Mouse (Mus musculus) CD4-positive, CD25-positive, alpha-beta regulatory T cell, adult 9 weeks (primary cell): ENCODE data around the gene Osgep. TPM values are rescaled to one million over a fixed set of nuclear protein-coding genes. Genes with fewer than 3 reads are reported as not detected.

Experiments
- polyA plus RNA-seq: library from polyadenylated mRNA; unstranded; fragments of 100-300 nt; shearing (Covaris generic); gene quantifications from one replicate; pipeline ENCODE4 v1.2.1, GENCODE M21; 2017

Osgep gene
- 70.8 TPM for polyA plus RNA-seq

GRCm38 (mm10) chr14:50924281-50925064 is at the start of gene Osgep, which contains the start of gene Apex1:
TSS of gene Osgep (minus strand) at chr14:50924893.
TSS of gene Apex1 (plus strand) at chr14:50924968.

GRCm38 (mm10) chr14:50955942-50956508 is 31.3 kb upstream of the Osgep start, which contains the start of gene Pnp2:
TSS of gene Pnp2 (plus strand) at chr14:50955992.

DNA sequence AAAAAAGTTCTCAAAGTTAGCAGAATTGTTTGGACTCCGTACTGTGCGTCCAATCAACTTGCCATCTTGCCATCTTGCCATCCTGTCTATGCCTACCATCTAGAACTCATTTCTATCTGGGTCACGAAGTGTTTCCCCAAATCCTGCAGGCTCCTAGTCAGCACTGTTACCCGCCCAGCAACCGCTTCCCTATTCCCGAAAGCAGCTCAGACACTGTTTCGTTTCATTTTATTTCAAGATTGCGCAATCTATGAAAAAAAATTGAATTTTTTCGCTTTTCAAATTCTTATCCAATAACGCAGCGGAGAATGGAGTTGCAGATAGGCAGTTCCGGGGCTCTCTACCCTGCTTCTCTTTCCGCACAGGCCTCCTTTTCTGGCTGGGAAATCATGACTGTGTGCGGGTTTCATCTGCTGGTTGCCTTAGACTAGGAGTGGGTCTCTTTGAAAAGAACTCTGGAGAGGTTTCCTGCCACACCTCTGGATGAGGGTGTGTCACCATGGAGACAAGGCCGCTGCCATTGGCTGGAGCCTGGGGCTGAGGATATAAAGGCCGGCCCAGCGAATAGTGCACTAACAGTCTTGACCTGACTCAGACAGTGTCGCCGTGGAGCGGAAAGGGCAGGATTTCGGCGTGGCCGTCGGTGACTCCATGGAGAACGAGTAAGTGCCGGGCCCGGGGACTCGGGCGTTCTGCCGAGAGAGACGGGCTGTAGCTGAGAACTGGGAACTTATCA is 19.4 kb upstream of the Osgep start, which contains the start of gene Gm49342:
Gene Gm49342, plus strand, starts transcription at position 586 of the 736 bp plus-strand sequence.

DNA sequence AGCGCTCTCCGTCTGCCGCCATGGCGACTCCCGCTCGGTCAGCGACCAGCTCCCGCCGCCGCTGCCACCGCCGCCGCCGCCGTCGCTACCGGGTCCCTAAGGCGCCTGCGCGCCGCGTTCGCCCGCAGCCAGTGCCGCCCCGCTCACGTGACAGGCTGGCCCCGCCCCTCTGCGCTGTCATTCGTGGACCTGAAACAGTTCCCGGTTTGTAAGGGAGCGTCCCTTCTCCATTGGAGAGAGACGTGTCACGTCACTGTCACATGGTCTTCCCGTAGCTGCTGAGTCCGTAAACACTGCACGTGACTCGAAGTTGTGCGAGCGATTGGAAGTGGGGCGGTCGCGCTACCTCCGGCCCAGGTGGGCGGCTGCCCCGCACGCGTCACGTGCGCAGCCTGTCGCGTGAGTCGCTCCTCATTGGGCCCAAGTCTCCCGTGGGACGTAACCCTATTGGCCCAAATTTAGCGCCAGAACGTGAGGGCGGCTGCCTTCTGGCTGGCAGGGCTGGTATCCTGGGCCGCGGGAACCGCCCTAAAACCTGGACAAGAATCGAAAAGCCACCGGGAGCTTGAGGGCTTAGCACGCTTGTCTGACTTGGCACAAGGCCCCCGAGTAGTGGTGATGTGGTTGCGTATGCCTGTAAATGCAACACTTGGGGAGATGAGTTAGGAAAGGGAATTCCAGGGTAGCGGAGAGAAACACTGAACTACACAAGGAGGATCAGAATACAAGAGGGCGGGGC is 6.2 kb upstream of the Osgep start, which contains the start of the genes Pip4p1 and Pnp:
Gene Pip4p1, minus strand, starts transcription at position 103 of the 739 bp plus-strand sequence.
Gene Pnp, plus strand, starts transcription at position 329 of the 739 bp plus-strand sequence.

GRCm38 (mm10) chr14:50897374-50897765 is 27.3 kb downstream of the Osgep start, which contains the start of gene Klhl33:
TSS of gene Klhl33 (minus strand) at chr14:50897507.

DNA sequence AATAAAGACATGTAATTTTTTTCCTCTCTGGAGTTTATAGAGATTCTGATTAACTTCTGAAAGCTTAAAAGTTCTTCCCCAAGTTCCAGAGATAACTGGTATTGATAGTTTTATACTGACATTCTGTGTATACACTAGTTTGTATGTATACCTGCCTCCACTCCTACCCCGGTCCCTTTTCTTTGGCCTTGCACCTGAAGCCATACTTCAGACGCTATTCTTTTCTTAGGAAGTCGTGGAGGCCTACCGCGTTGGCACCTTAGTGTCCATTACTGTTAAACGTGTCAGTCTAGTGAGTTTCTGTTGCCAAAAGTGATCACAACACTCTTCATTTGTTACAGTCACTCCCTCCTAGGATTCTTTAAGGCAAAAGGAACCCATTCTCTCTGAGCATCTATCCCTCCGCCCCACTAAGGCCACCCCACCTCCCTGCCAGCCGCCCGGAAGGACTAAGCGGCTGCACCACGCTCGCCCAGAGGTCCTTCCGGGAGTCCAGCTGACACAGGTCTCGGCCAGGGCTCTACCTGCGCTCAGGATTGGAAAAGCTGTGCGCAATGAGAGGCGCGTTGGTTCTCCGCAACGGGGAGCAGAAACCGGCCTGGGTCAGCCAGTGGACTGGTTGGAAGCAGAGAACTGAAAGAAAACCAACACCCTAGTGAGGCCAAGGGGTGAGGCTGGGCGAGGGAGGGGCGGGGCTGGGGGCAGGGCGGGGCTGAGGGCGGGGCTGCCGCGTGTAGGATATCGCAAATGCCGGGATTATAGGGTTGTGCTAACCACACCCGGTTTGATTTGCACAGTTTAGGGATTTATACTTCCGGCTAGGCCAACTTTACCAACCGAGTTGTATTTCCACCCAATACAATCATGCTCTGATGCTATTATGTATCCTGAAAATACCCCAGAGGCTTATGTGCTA is 54.5 kb downstream of the Osgep start, which contains the start of gene Tep1:
Gene Tep1, minus strand, starts transcription at position 672 of the 916 bp plus-strand sequence.

Other genes starting within 250 kb of the Osgep start
- not detected for gene Olfr747, start 231.7 kb downstream of the Osgep start, polyA plus RNA-seq
- not detected for gene Olfr748, start 217.5 kb downstream of the Osgep start, polyA plus RNA-seq
- not detected for gene Olfr749, start 179.8 kb downstream of the Osgep start, polyA plus RNA-seq
- 125 TPM for gene Ttc5, start 139.4 kb downstream of the Osgep start, polyA plus RNA-seq
- not detected for gene Ccnb1ip1, start 117.2 kb downstream of the Osgep start, polyA plus RNA-seq
- gene Parp2, start 117.1 kb downstream of the Osgep start, polyA plus RNA-seq: 76.4 TPM
- gene Tep1, start 54.3 kb downstream of the Osgep start, polyA plus RNA-seq: 28.8 TPM
- gene Klhl33, start 27.4 kb downstream of the Osgep start, polyA plus RNA-seq: 0.05 TPM
- gene Apex1, start 75 bp upstream of the Osgep start, polyA plus RNA-seq: 86.5 TPM
- gene Pip4p1, start 6.0 kb upstream of the Osgep start, polyA plus RNA-seq: 6.1 TPM
- gene Pnp, start 6.2 kb upstream of the Osgep start, polyA plus RNA-seq: 55.3 TPM
- not detected for gene Gm49342, start 19.6 kb upstream of the Osgep start, polyA plus RNA-seq
- gene Pnp2, start 31.1 kb upstream of the Osgep start, polyA plus RNA-seq: 1.1 TPM
- gene Rnase10, start 82.9 kb upstream of the Osgep start, polyA plus RNA-seq: not detected
- not detected for gene Rnase9, start 117.0 kb upstream of the Osgep start, polyA plus RNA-seq
- not detected for gene Rnase11, start 125.3 kb upstream of the Osgep start, polyA plus RNA-seq
- gene Rnase12, start 132.8 kb upstream of the Osgep start, polyA plus RNA-seq: not detected
- gene Olfr750, start 149.5 kb upstream of the Osgep start, polyA plus RNA-seq: not detected
- 19.2 TPM for gene Rnase4, start 166.2 kb upstream of the Osgep start, polyA plus RNA-seq
- 3.6 TPM for gene Ang, start 166.3 kb upstream of the Osgep start, polyA plus RNA-seq
- gene Eddm3b, start 189.5 kb upstream of the Osgep start, polyA plus RNA-seq: not detected
- gene Rnase6, start 199.0 kb upstream of the Osgep start, polyA plus RNA-seq: 0.93 TPM
- not detected for gene Rnase1, start 221.9 kb upstream of the Osgep start, polyA plus RNA-seq
- not detected for gene Rnase2b, start 237.4 kb upstream of the Osgep start, polyA plus RNA-seq